Comparison of ENCODE assay signal across 22 mouse cellular contexts in genomic region chr15:60560641-60561040, GRCm38 (mm10).
"Had no signal": no experiment of that assay in that cellular context is flagged by ENCODE, and none has a peak within 500 bp of the region (broad histone marks: within the 10 kb centered on the region; RNA-seq: fewer than 3 reads in every experiment).

No protein-coding gene starts in this region.

- H3K36me3 ChIP-seq: limb, embryonic 10.5 days; limb, embryonic 13.5 days; midbrain, embryonic 10.5 days; midbrain, embryonic 13.5 days; neural tube, embryonic 13.5 days had no signal

- DNase-seq: kidney, postnatal 10 days; layer of hippocampus, adult 9-11 months; liver; liver, postnatal 0 days; lung, embryonic 14.5 days; retina, postnatal 1 day; right cerebral cortex, postnatal 25 days; thymus, postnatal 25 days had no signal

- H3K4me3 ChIP-seq: limb, embryonic 10.5 days; limb, embryonic 13.5 days; megakaryocyte, embryonic 14.5 days; midbrain, embryonic 10.5 days; midbrain, embryonic 13.5 days; myocyte; neural tube, embryonic 13.5 days had no signal

- H3K9me3 ChIP-seq: limb, embryonic 10.5 days; limb, embryonic 13.5 days; midbrain, embryonic 10.5 days; midbrain, embryonic 13.5 days; neural tube, embryonic 13.5 days had no signal

- H3K4me2 ChIP-seq: hindbrain, embryonic 14.5 days; limb, embryonic 13.5 days; lung, embryonic 14.5 days; midbrain, embryonic 13.5 days; neural tube, embryonic 13.5 days had no signal

- ATAC-seq: hindbrain, postnatal 0 days; inflammation-experienced regulatory T-cells, adult 6 months; liver, postnatal 0 days; lung, postnatal 0 days; midbrain, embryonic 13.5 days; midbrain, embryonic 16.5 days had no signal

- H3K4me1 ChIP-seq: limb, embryonic 10.5 days; limb, embryonic 13.5 days; megakaryocyte, embryonic 14.5 days had no signal

- H3K9ac ChIP-seq: hindbrain, embryonic 14.5 days; limb, embryonic 13.5 days; liver, embryonic 14.5 days; liver, postnatal 0 days; lung, embryonic 14.5 days; midbrain, embryonic 13.5 days; neural tube, embryonic 13.5 days had no signal

- H3K27me3 ChIP-seq: limb, embryonic 13.5 days; megakaryocyte, embryonic 14.5 days; midbrain, embryonic 13.5 days; neural tube, embryonic 13.5 days had no signal

- H3K27ac ChIP-seq: hindbrain, embryonic 14.5 days; hindbrain, postnatal 0 days; limb, embryonic 10.5 days; limb, embryonic 13.5 days; liver, embryonic 14.5 days; macrophage; midbrain, embryonic 10.5 days; midbrain, embryonic 13.5 days; neural tube, embryonic 13.5 days had no signal
